Mouse (Mus musculus) MEL (cell line): ENCODE data around the gene Mst1. TPM values are rescaled to one million over a fixed set of nuclear protein-coding genes. Genes with fewer than 3 reads are reported as not detected.

Experiments
- DNase-seq: peaks from one replicate; pipeline ENCODE4 v3.0.0; 2011; ENCODE audit warnings: low read depth, low spot score
- H3K27ac ChIP-seq: 2 replicates; pipeline ENCODE4 v1.5.1; 2012; ENCODE audit warnings: low read depth, mild to moderate bottlenecking, control low read depth, low read length, moderate library complexity; ENCODE audit not compliant: control insufficient read depth
- H3K27me3 ChIP-seq, 2 experiments: fragments of 150-350 bp in 1 of 2; sonication (generic) in 1 of 2; 2 replicates each; pipeline ENCODE4 v1.6.1; 2012; ENCODE audit warnings: low read length in 2 of 2, mild to moderate bottlenecking in 2 of 2, improper control_type of control experiment in 1 of 2, moderate library complexity in 1 of 2; ENCODE audit not compliant: insufficient read depth in 2 of 2, control insufficient read depth in 1 of 2
- H3K36me3 ChIP-seq, 2 experiments: 2 replicates each; pipeline ENCODE4 v1.6.1; 2012 to 2014; ENCODE audit warnings: low read length in 2 of 2, improper control_type of control experiment in 1 of 2, inconsistent platforms in 1 of 2, mild to moderate bottlenecking in 1 of 2; ENCODE audit not compliant: insufficient read depth in 2 of 2, control insufficient read depth in 1 of 2
- H3K4me1 ChIP-seq, 2 experiments: fragments of 150-350 bp in 1 of 2; sonication (generic) in 1 of 2; 2 replicates each; pipeline ENCODE4 v1.6.1; 2012; ENCODE audit warnings: low read length in 2 of 2, improper control_type of control experiment in 1 of 2, mild to moderate bottlenecking in 1 of 2; ENCODE audit not compliant: insufficient read depth in 2 of 2, control insufficient read depth in 1 of 2
- H3K4me3 ChIP-seq, 2 experiments: fragments of 150-350 bp in 1 of 2; sonication (generic) in 1 of 2; 2 replicates each; pipeline ENCODE4 v1.5.1; 2012; ENCODE audit warnings: low read depth in 2 of 2, low read length in 2 of 2, mild to moderate bottlenecking in 2 of 2, moderate library complexity in 2 of 2, control low read depth in 1 of 2, improper control_type of control experiment in 1 of 2; ENCODE audit not compliant: control insufficient read depth in 1 of 2, insufficient read depth in 1 of 2
- H3K79me2 ChIP-seq: 2 replicates; pipeline ENCODE4 v1.6.1; 2012; ENCODE audit warnings: mild to moderate bottlenecking, low read length, moderate library complexity; ENCODE audit not compliant: control insufficient read depth, poor library complexity, insufficient read depth
- H3K9ac ChIP-seq: 2 replicates; pipeline ENCODE4 v1.6.1; 2012; ENCODE audit warnings: low read depth, mild to moderate bottlenecking, control low read depth, low read length, moderate library complexity; ENCODE audit not compliant: control insufficient read depth, poor library complexity, severe bottlenecking
- H3K9me3 ChIP-seq: fragments of 150-350 bp; sonication (generic); replicated peaks from 2 replicates; pipeline ENCODE4 v1.6.1; 2012; ENCODE audit warnings: mild to moderate bottlenecking, low read length, improper control_type of control experiment, moderate library complexity; ENCODE audit not compliant: insufficient read depth
- BHLHE40 ChIP-seq: IDR thresholded peaks from 2 replicates; pipeline ENCODE4 v1.6.1; 2012; ENCODE audit warnings: low read depth, mild to moderate bottlenecking, inconsistent platforms, low read length, improper control_type of control experiment, borderline replicate concordance
- CHD1 ChIP-seq: IDR thresholded peaks from 2 replicates; pipeline ENCODE4 v1.6.1; 2012; ENCODE audit warnings: low read depth, mild to moderate bottlenecking, inconsistent platforms, low read length, improper control_type of control experiment
- CHD2 ChIP-seq: IDR thresholded peaks from 2 replicates; pipeline ENCODE4 v1.6.1; 2011; ENCODE audit warnings: low read length, improper control_type of control experiment
- ELF1 ChIP-seq: IDR thresholded peaks from 2 replicates; pipeline ENCODE4 v1.6.1; 2014; ENCODE audit warnings: low read depth, mild to moderate bottlenecking, inconsistent platforms, low read length, improper control_type of control experiment, moderate library complexity
- EP300 ChIP-seq, 2 experiments: IDR thresholded peaks; 2 replicates each; pipeline ENCODE4 v1.6.1; 2011; ENCODE audit warnings: improper control_type of control experiment in 2 of 2, low read length in 2 of 2, low read depth in 1 of 2, mild to moderate bottlenecking in 1 of 2
- ETS1 ChIP-seq: IDR thresholded peaks from 2 replicates; pipeline ENCODE4 v1.6.1; 2012; ENCODE audit warnings: low read depth, mild to moderate bottlenecking, inconsistent platforms, low read length, improper control_type of control experiment, moderate library complexity
- HCFC1 ChIP-seq: IDR thresholded peaks from 2 replicates; pipeline ENCODE4 v1.6.1; 2012; ENCODE audit warnings: low read depth, mild to moderate bottlenecking, inconsistent platforms, low read length, improper control_type of control experiment, moderate library complexity
- JUND ChIP-seq: IDR thresholded peaks from 2 replicates; pipeline ENCODE4 v1.6.1; 2011; ENCODE audit warnings: low read depth, mild to moderate bottlenecking, improper control_type of control experiment, low read length
- KAT2A ChIP-seq: conservative IDR thresholded peaks from 2 replicates; pipeline ENCODE4 v1.6.1; 2012; ENCODE audit warnings: low read depth, low read length, improper control_type of control experiment, inconsistent platforms
- MAFK ChIP-seq: IDR thresholded peaks from 2 replicates; pipeline ENCODE4 v1.6.1; 2011; ENCODE audit warnings: low read depth, mild to moderate bottlenecking, low read length, improper control_type of control experiment, borderline replicate concordance
- MAX ChIP-seq: IDR thresholded peaks from 2 replicates; pipeline ENCODE4 v1.6.1; 2011; ENCODE audit warnings: low read length, improper control_type of control experiment
- MAZ ChIP-seq: IDR thresholded peaks from 2 replicates; pipeline ENCODE4 v1.6.1; 2012; ENCODE audit warnings: low read depth, mild to moderate bottlenecking, inconsistent platforms, low read length, improper control_type of control experiment
- MXI1 ChIP-seq: IDR thresholded peaks from 2 replicates; pipeline ENCODE4 v1.6.1; 2011; ENCODE audit warnings: mild to moderate bottlenecking, low read depth, low read length, improper control_type of control experiment
- MYB ChIP-seq: IDR thresholded peaks from 2 replicates; pipeline ENCODE4 v1.6.1; 2011; ENCODE audit warnings: mild to moderate bottlenecking, low read depth, low read length, improper control_type of control experiment
- MYC ChIP-seq: IDR thresholded peaks from 2 replicates; pipeline ENCODE4 v1.6.1; 2011; ENCODE audit warnings: low read depth, mild to moderate bottlenecking, low read length, improper control_type of control experiment, moderate library complexity
- NELFE ChIP-seq: IDR thresholded peaks from 2 replicates; pipeline ENCODE4 v1.6.1; 2011; ENCODE audit warnings: low read depth, low read length, improper control_type of control experiment
- NRF1 ChIP-seq: IDR thresholded peaks from 2 replicates; pipeline ENCODE4 v1.6.1; 2014; ENCODE audit warnings: low read depth, mild to moderate bottlenecking, inconsistent platforms, low read length, improper control_type of control experiment, moderate library complexity; ENCODE audit not compliant: poor library complexity, insufficient read depth, severe bottlenecking
- POLR2A ChIP-seq, 2 experiments: IDR thresholded peaks; 2 replicates each; pipeline ENCODE4 v1.6.1; 2011 to 2012; ENCODE audit warnings: low read length in 2 of 2, mild to moderate bottlenecking in 2 of 2, control low read depth in 1 of 2, improper control_type of control experiment in 1 of 2, low read depth in 1 of 2, moderate library complexity in 1 of 2; ENCODE audit not compliant: control insufficient read depth in 1 of 2, insufficient read depth in 1 of 2, poor library complexity in 1 of 2
- POLR2AphosphoS5 ChIP-seq: IDR thresholded peaks from 2 replicates; pipeline ENCODE4 v1.6.1; 2012; ENCODE audit warnings: low read depth, borderline replicate concordance, mild to moderate bottlenecking, inconsistent platforms, low read length, moderate library complexity, mixed read lengths
- RAD21 ChIP-seq: IDR thresholded peaks from 2 replicates; pipeline ENCODE4 v1.6.1; 2011; ENCODE audit warnings: mild to moderate bottlenecking, low read depth, low read length, improper control_type of control experiment
- RCOR1 ChIP-seq: IDR thresholded peaks from 2 replicates; pipeline ENCODE4 v1.6.1; 2012; ENCODE audit warnings: low read depth, mild to moderate bottlenecking, inconsistent platforms, low read length, improper control_type of control experiment
- SIN3A ChIP-seq: IDR thresholded peaks from 2 replicates; pipeline ENCODE4 v1.6.1; 2012; ENCODE audit warnings: low read length, improper control_type of control experiment, inconsistent platforms
- SMC3 ChIP-seq: IDR thresholded peaks from 2 replicates; pipeline ENCODE4 v1.6.1; 2011; ENCODE audit warnings: low read depth, low read length, improper control_type of control experiment
- TCF12 ChIP-seq: IDR thresholded peaks from 2 replicates; pipeline ENCODE4 v1.6.1; 2014; ENCODE audit warnings: low read depth, mild to moderate bottlenecking, inconsistent platforms, low read length, improper control_type of control experiment, moderate library complexity
- UBTF ChIP-seq: IDR thresholded peaks from 2 replicates; pipeline ENCODE4 v1.6.1; 2012; ENCODE audit warnings: low read depth, mild to moderate bottlenecking, inconsistent platforms, low read length, improper control_type of control experiment, moderate library complexity, borderline replicate concordance; ENCODE audit not compliant: insufficient read depth
- USF2 ChIP-seq, 2 experiments: IDR thresholded peaks; 2 replicates each; pipeline ENCODE4 v1.6.1; 2011 to 2012; ENCODE audit warnings: improper control_type of control experiment in 2 of 2, low read length in 2 of 2, borderline replicate concordance in 1 of 2, inconsistent platforms in 1 of 2, low read depth in 1 of 2, mild to moderate bottlenecking in 1 of 2; ENCODE audit not compliant: insufficient read depth in 1 of 2
- ZC3H11A ChIP-seq: IDR thresholded peaks from 2 replicates; pipeline ENCODE4 v1.6.1; 2012; ENCODE audit warnings: low read depth, mild to moderate bottlenecking, inconsistent platforms, low read length, improper control_type of control experiment
- ZMIZ1 ChIP-seq: IDR thresholded peaks from 2 replicates; pipeline ENCODE4 v1.6.1; 2012; ENCODE audit warnings: low read depth, mild to moderate bottlenecking, inconsistent platforms, low read length, improper control_type of control experiment, moderate library complexity
- ZNF384 ChIP-seq: IDR thresholded peaks from 2 replicates; pipeline ENCODE4 v1.6.1; 2012; ENCODE audit warnings: low read depth, mild to moderate bottlenecking, inconsistent platforms, low read length, improper control_type of control experiment
- polyA plus RNA-seq, 2 experiments: library from polyadenylated mRNA; stranded (reverse) in 1 of 2; unstranded in 1 of 2; fragments of >175 nt in 1 of 2; fragments of >200 nt in 1 of 2; gene quantifications; 2 replicates each; pipeline versions ENCODE4 v1.2.1 to v1.2.4; 2012; ENCODE audit warnings: low replicate concordance in 2 of 2, low read depth in 1 of 2; ENCODE audit not compliant: insufficient read length in 2 of 2, insufficient read depth in 1 of 2, missing spikeins in 1 of 2
- total RNA-seq: library from RNA; depleted of rRNA; stranded (reverse); fragments of 300-350 nt; gene quantifications from 2 replicates; pipeline ENCODE4 v1.2.3, GENCODE M21; 2012

Mst1 gene
- total and polyA plus RNA-seq, 3 experiments, result 1.6 to 10.0 TPM; not detected in 1

- no peaks in the 10 kb centered on the region for H3K9me3 ChIP-seq
- H3K79me2 ChIP-seq, result peaks cover 12% of the 10 kb centered on the region
- no peak for DNase-seq
- no peaks in the 10 kb centered on the region for H3K27me3 ChIP-seq
- TF ChIP-seq NELFE, result no peak
- no peak for TF ChIP-seq CHD1
- no peak for TF ChIP-seq RAD21
- TF ChIP-seq, all 39 proteins: peak for 0
- Histone ChIP-seq H3K9ac (no peak overlapping the region), H3K4me1 (peaks cover 3 to 18% of the 10 kb centered on the region in 2 experiments), H3K36me3 (peaks cover 0 to 9% of the 10 kb centered on the region in 2 experiments; a peak in 2 of 4 replicates), H3K4me3 (no peak overlapping the region), H3K27ac (no peak overlapping the region)
Observed at GRCm38 (mm10) chr9:108099619-108100018, 19.4 kb downstream of the Mst1 start.

- H3K79me2 ChIP-seq, result peaks cover 22% of the 10 kb centered on the region
- H3K4me1 ChIP-seq, result peaks cover 0 to 16% of the 10 kb centered on the region in 2 experiments; a peak in 2 of 4 replicates
- H3K27me3 ChIP-seq, result no peaks in the 10 kb centered on the region
- H3K4me3 ChIP-seq, result peak overlapping the region; percentile 49 to 68
- DNase-seq, result peak; percentile 87
- H3K9ac ChIP-seq, result peak overlapping the region; percentile 79
- H3K36me3 ChIP-seq, result peaks cover 0 to 9% of the 10 kb centered on the region in 2 experiments; a peak in 2 of 4 replicates
- H3K9me3 ChIP-seq, result no peaks in the 10 kb centered on the region
- H3K27ac ChIP-seq, result peak overlapping the region; percentile 57
- TF ChIP-seq MAZ, result no peak
- TF ChIP-seq TCF12, result peak; percentile 56; the same call in 1 of the 2 replicates
- peak; percentile 97 for TF ChIP-seq MYC
- peak; percentile 94 for TF ChIP-seq MAX
- TF ChIP-seq HCFC1, result peak; percentile 58; the same call in 1 of the 2 replicates
- peak in 1 of 2 experiments; percentile 41; a peak in 1 of 4 replicates for TF ChIP-seq EP300 (IDR thresholded peaks at IDR 0.05; ENCODE audit: low read depth in 1 of 2, low read length in 2 of 2)
- no peak for TF ChIP-seq MAFK
- TF ChIP-seq NRF1, result no peak
- TF ChIP-seq ELF1, result peak; percentile 94
- peak; percentile 26; the same call in 1 of the 2 replicates for TF ChIP-seq CHD2
- no peak for TF ChIP-seq RCOR1
- no peak for TF ChIP-seq ZNF384
- peak; percentile 83 for TF ChIP-seq SIN3A
- peak; percentile 69 for TF ChIP-seq BHLHE40
- no peak for TF ChIP-seq KAT2A
- TF ChIP-seq RAD21, result no peak
- TF ChIP-seq JUND, result no peak
- no peak for TF ChIP-seq USF2 (IDR thresholded peaks at IDR 0.05; ENCODE audit: borderline replicate concordance in 1 of 2, insufficient read depth in 1 of 2, low read depth in 1 of 2, low read length in 2 of 2)
- TF ChIP-seq SMC3, result no peak
- TF ChIP-seq MYB, result no peak
- peak; percentile 55; the same call in 1 of the 2 replicates for TF ChIP-seq ETS1
- TF ChIP-seq ZC3H11A, result no peak
- no peak for TF ChIP-seq UBTF
- TF ChIP-seq MXI1, result peak; percentile 96
- TF ChIP-seq CHD1, result no peak
- TF ChIP-seq POLR2AphosphoS5, result no peak
- no peak for TF ChIP-seq ZMIZ1
- TF ChIP-seq POLR2A (IDR thresholded peaks at IDR 0.05; ENCODE audit: control insufficient read depth in 1 of 2, insufficient read depth in 1 of 2, low read depth in 1 of 2, low read length in 2 of 2, poor library complexity in 1 of 2), result peak; percentile 61 to 74; a peak in 3 of 4 replicates
Observed at GRCm38 (mm10) chr9:108104766-108105548, 24.7 kb downstream of the Mst1 start.
